Mouse (Mus musculus) lung, postnatal 0 days (tissue): Measurements from ENCODE around the gene Sf3b6.

Source experiments
- CTCF ChIP-seq: IDR thresholded peaks from 2 replicates; pipeline ENCODE4 v1.5.1; 2016; ENCODE audit warnings: antibody characterized with exemption, mild to moderate bottlenecking
- EP300 ChIP-seq: IDR thresholded peaks from 2 replicates; pipeline ENCODE4 v1.6.1; 2016; ENCODE audit warnings: antibody characterized with exemption, mild to moderate bottlenecking, control low read depth

DNA sequence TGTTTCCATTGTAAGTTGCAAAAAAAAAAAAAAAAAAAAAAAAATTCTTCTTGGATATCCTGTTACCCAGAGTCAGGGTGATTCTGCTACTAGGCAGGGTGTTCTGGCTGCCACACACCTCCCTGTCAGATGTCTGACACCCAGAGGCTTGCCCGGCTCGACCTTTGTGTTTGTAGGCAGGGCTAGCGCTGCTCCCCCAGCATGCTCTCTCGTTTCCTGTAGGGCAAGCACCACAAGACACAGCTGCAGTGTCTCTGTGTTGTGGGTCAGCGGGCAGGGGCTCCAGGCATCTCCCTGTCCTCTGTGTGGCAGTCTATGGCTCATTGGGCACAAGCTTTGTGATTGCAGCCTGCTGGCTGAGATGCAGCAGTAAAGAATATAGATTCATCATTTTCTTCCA, 33.7 kb upstream of the Sf3b6 start:
- TF ChIP-seq CTCF (no peak), EP300 (no peak)
